Mouse (Mus musculus) forebrain, postnatal 0 days (tissue): ENCODE measurements around the gene Amigo2. TPM values are rescaled to one million over a fixed set of nuclear protein-coding genes. Genes with fewer than 3 reads are reported as not detected.

Source experiments
- ATAC-seq: fragments of 200-750 bp; cut with Nextera tagmentation; 2 replicates; pipeline ENCODE4 v1.8.0; 2017; ENCODE audit warnings: mild to moderate bottlenecking, moderate library complexity
- DNase-seq: peaks from one replicate; pipeline ENCODE4 v3.0.0-alpha.2; 2015
- H3K27ac ChIP-seq: fragments of 300-500 bp; sonication (generic); 2 replicates; pipeline ENCODE4 v1.5.1; 2014; ENCODE audit warnings: low read depth, mild to moderate bottlenecking, antibody characterized with exemption, low read length, moderate library complexity, mixed read lengths
- H3K27me3 ChIP-seq: fragments of 300-500 bp; sonication (generic); 2 replicates; pipeline ENCODE4 v1.6.1; 2014; ENCODE audit warnings: mild to moderate bottlenecking, low read length, mixed read lengths; ENCODE audit not compliant: insufficient read depth
- H3K36me3 ChIP-seq: fragments of 300-500 bp; sonication (generic); 2 replicates; pipeline ENCODE4 v1.6.1; 2014; ENCODE audit warnings: mild to moderate bottlenecking, moderate library complexity; ENCODE audit not compliant: insufficient read depth
- H3K4me1 ChIP-seq: fragments of 300-500 bp; sonication (generic); 2 replicates; pipeline ENCODE4 v1.6.1; 2014; ENCODE audit warnings: antibody characterized with exemption; ENCODE audit not compliant: insufficient read depth
- H3K4me2 ChIP-seq: fragments of 300-500 bp; sonication (generic); 2 replicates; pipeline ENCODE4 v1.6.1; 2014; ENCODE audit warnings: low read depth, mild to moderate bottlenecking, moderate library complexity
- H3K4me3 ChIP-seq: fragments of 300-500 bp; sonication (generic); 2 replicates; pipeline ENCODE4 v1.5.1; 2014; ENCODE audit warnings: low read depth, low read length, mixed read lengths
- H3K9ac ChIP-seq: fragments of 300-500 bp; sonication (generic); 2 replicates; pipeline ENCODE4 v1.6.1; 2014; ENCODE audit warnings: mild to moderate bottlenecking
- H3K9me3 ChIP-seq: fragments of 300-500 bp; sonication (generic); 2 replicates; pipeline ENCODE4 v1.6.1; 2016; ENCODE audit warnings: low read length
- CTCF ChIP-seq: sonication (generic); IDR thresholded peaks from 2 replicates; pipeline ENCODE4 v1.5.1; 2016; ENCODE audit warnings: antibody characterized with exemption, control low read depth, low read depth
- WGBS: fragments of 180-500 bp; shearing (Covaris S2); extraction: QIAGEN DNeasy Blood & Tissue Kit; methylation state at CpG from one replicate; pipeline ENCODE4 v1.1.7; 2014; 5-methylcytosine and 5-hydroxymethylcytosine counted together
- polyA plus RNA-seq: library from polyadenylated mRNA; unstranded; fragments of >200 nt; fragmentation: Nextera tagmentation; extraction: Ambion mirVana; gene quantifications from 2 replicates; pipeline ENCODE4 v1.2.1, GENCODE M21; 2015
- total RNA-seq: library from RNA; depleted of rRNA; stranded (reverse); fragments of >200 nt; gene quantifications from 2 replicates; pipeline ENCODE4 v1.2.3, GENCODE M21; 2014

Gene Amigo2
- total and polyA plus RNA-seq, 2 experiments from 2014 or later: 8.7 to 15.7 TPM

- Histone ChIP-seq H3K4me3 (no peak overlapping the region), H3K4me2 (no peak overlapping the region), H3K27ac (no peak overlapping the region), H3K9ac (no peak overlapping the region), H3K27me3 (no peaks in the 10 kb centered on the region), H3K4me1 (no peaks in the 10 kb centered on the region), H3K9me3 (no peaks in the 10 kb centered on the region), H3K36me3 (no peaks in the 10 kb centered on the region)
- ATAC-seq (no peak), DNase-seq (no peak)
- 93% methylated on average over 11 of the region's 11 CpGs for WGBS
- TF ChIP-seq CTCF: no peak
Observed at GRCm38 (mm10) chr15:97256411-97256810, 9.3 kb upstream of the Amigo2 start.

- Histone ChIP-seq H3K27ac (no peak overlapping the region), H3K9ac (no peak overlapping the region), H3K27me3 (no peaks in the 10 kb centered on the region), H3K9me3 (no peaks in the 10 kb centered on the region), H3K4me1 (no peaks in the 10 kb centered on the region), H3K4me2 (no peak overlapping the region), H3K4me3 (no peak overlapping the region), H3K36me3 (no peaks in the 10 kb centered on the region)
- no peak for DNase-seq
- WGBS: 91% methylated on average over 3 of the region's 3 CpGs
- TF ChIP-seq CTCF: no peak
- no peak for ATAC-seq
Observed at GRCm38 (mm10) chr15:97255800-97256199, 8.7 kb upstream of the Amigo2 start.

GRCm38 (mm10) chr15:97254375-97254774, 7.3 kb upstream of the Amigo2 start:
- Histone ChIP-seq H3K36me3 (no peaks in the 10 kb centered on the region), H3K4me2 (no peak overlapping the region), H3K9ac (no peak overlapping the region), H3K4me1 (no peaks in the 10 kb centered on the region), H3K27ac (no peak overlapping the region), H3K27me3 (no peaks in the 10 kb centered on the region), H3K9me3 (no peaks in the 10 kb centered on the region), H3K4me3 (no peak overlapping the region)
- 0 out of 2 replicates have a peak, but pooled peaks have one; percentile 11 for TF ChIP-seq CTCF
- ATAC-seq (no peak), DNase-seq (no peak)
- 95% methylated on average over 4 of the region's 4 CpGs for WGBS

- H3K27ac ChIP-seq: no peak overlapping the region
- no peak for TF ChIP-seq CTCF
- H3K27me3 ChIP-seq: no peaks in the 10 kb centered on the region
- H3K9ac ChIP-seq: no peak overlapping the region
- no peak overlapping the region for H3K4me2 ChIP-seq
- H3K4me3 ChIP-seq: no peak overlapping the region
- H3K9me3 ChIP-seq: no peaks in the 10 kb centered on the region
- DNase-seq (no peak), ATAC-seq (no peak)
- WGBS: 86% methylated on average over 8 of the region's 8 CpGs
- H3K36me3 ChIP-seq: no peaks in the 10 kb centered on the region
- no peaks in the 10 kb centered on the region for H3K4me1 ChIP-seq
Observed at GRCm38 (mm10) chr15:97252493-97253034, 5.5 kb upstream of the Amigo2 start.

GRCm38 (mm10) chr15:97249322-97249721, 2.2 kb upstream of the Amigo2 start:
- ATAC-seq (no peak), DNase-seq (no peak)
- no peak overlapping the region for H3K4me3 ChIP-seq
- WGBS: 94% methylated on average over 10 of the region's 10 CpGs
- no peaks in the 10 kb centered on the region for H3K9me3 ChIP-seq
- 0 out of 2 replicates have a peak, but pooled peaks cover 3% of the 10 kb centered on the region for H3K4me1 ChIP-seq
- no peaks in the 10 kb centered on the region for H3K36me3 ChIP-seq
- no peak overlapping the region for H3K9ac ChIP-seq
- no peak for TF ChIP-seq CTCF
- no peak overlapping the region for H3K4me2 ChIP-seq
- H3K27me3 ChIP-seq: peaks cover 6% of the 10 kb centered on the region; the same call in 1 of the 2 replicates
- no peak overlapping the region for H3K27ac ChIP-seq

- no peak for TF ChIP-seq CTCF
- H3K27me3 ChIP-seq: peaks cover 6% of the 10 kb centered on the region; the same call in 1 of the 2 replicates
- no peak for ATAC-seq
- H3K27ac ChIP-seq: peak overlapping the region; percentile 82; the same call in 1 of the 2 replicates
- no peaks in the 10 kb centered on the region for H3K36me3 ChIP-seq
- H3K9ac ChIP-seq: peak overlapping the region; percentile 84; the same call in 1 of the 2 replicates
- WGBS: 45% methylated on average over 8 of the region's 8 CpGs
- no peaks in the 10 kb centered on the region for H3K9me3 ChIP-seq
- H3K4me1 ChIP-seq: peaks cover 3% of the 10 kb centered on the region; the same call in 1 of the 2 replicates
- H3K4me3 ChIP-seq: peak overlapping the region; percentile 84
- H3K4me2 ChIP-seq: peak overlapping the region; percentile 75
- no peak for DNase-seq
Observed at GRCm38 (mm10) chr15:97248296-97248695, 1.2 kb upstream of the Amigo2 start.

GRCm38 (mm10) chr15:97247791-97248161, 689 bp upstream of the Amigo2 start:
- peak overlapping the region; percentile 82 for H3K27ac ChIP-seq
- peak; percentile 69 for DNase-seq

More at GRCm38 (mm10) chr15:97247791-97248161, 689 bp upstream of the Amigo2 start:
- H3K4me2 ChIP-seq: peak overlapping the region; percentile 75
- 0 out of 2 replicates have a peak, but pooled peaks have one; percentile 7 for TF ChIP-seq CTCF
- H3K9ac ChIP-seq: peak overlapping the region; percentile 84
- peaks cover 3% of the 10 kb centered on the region; the same call in 1 of the 2 replicates for H3K4me1 ChIP-seq
- ATAC-seq: peak; percentile 51
- WGBS: under 1% methylated on average over 14 of the region's 14 CpGs
- no peaks in the 10 kb centered on the region for H3K36me3 ChIP-seq
- H3K4me3 ChIP-seq: peak overlapping the region; percentile 84
- H3K9me3 ChIP-seq: no peaks in the 10 kb centered on the region
- H3K27me3 ChIP-seq: peaks cover 6% of the 10 kb centered on the region; the same call in 1 of the 2 replicates
